Mouse (Mus musculus) midbrain, embryonic 16.5 days (tissue): ENCODE data around the gene Ctnnd2. TPM values are rescaled to one million over a fixed set of nuclear protein-coding genes. Genes with fewer than 3 reads are reported as not detected.

ENCODE experiments used
- ATAC-seq: fragments of 200-750 bp; cut with Nextera tagmentation; 2 replicates; pipeline ENCODE4 v1.8.0; 2017; ENCODE audit warnings: moderate TSS enrichment
- H3K27ac ChIP-seq: fragments of 300-500 bp; sonication (generic); 2 replicates; pipeline ENCODE4 v1.5.1; 2014; ENCODE audit warnings: mild to moderate bottlenecking, low read length, mixed read lengths
- H3K27me3 ChIP-seq: fragments of 300-500 bp; sonication (generic); 2 replicates; pipeline ENCODE4 v1.6.1; 2014; ENCODE audit warnings: low read depth, low read length, mixed read lengths; ENCODE audit not compliant: control insufficient read depth, insufficient read depth
- H3K36me3 ChIP-seq: fragments of 300-500 bp; sonication (generic); 2 replicates; pipeline ENCODE4 v1.6.1; 2014; ENCODE audit warnings: mild to moderate bottlenecking, low read length, moderate library complexity, mixed read lengths; ENCODE audit not compliant: control insufficient read depth, insufficient read depth
- H3K4me1 ChIP-seq: fragments of 300-500 bp; sonication (generic); 2 replicates; pipeline ENCODE4 v1.6.1; 2014; ENCODE audit warnings: mild to moderate bottlenecking, low read length, mixed read lengths; ENCODE audit not compliant: control insufficient read depth, insufficient read depth
- H3K4me2 ChIP-seq: fragments of 300-500 bp; sonication (generic); 2 replicates; pipeline ENCODE4 v1.6.1; 2014; ENCODE audit warnings: mild to moderate bottlenecking, low read length, mixed read lengths
- H3K4me3 ChIP-seq: fragments of 300-500 bp; sonication (generic); 2 replicates; pipeline ENCODE4 v1.5.1; 2014; ENCODE audit warnings: low read depth, mild to moderate bottlenecking, low read length, moderate library complexity, mixed read lengths
- H3K9ac ChIP-seq: fragments of 300-500 bp; sonication (generic); 2 replicates; pipeline ENCODE4 v1.6.1; 2014; ENCODE audit warnings: low read depth, low read length, mixed read lengths
- H3K9me3 ChIP-seq: fragments of 300-500 bp; sonication (generic); replicated peaks from 2 replicates; pipeline ENCODE4 v1.6.1; 2014; ENCODE audit warnings: mild to moderate bottlenecking, low read length, mixed read lengths; ENCODE audit not compliant: control insufficient read depth, poor library complexity, severe bottlenecking
- WGBS: fragments of 180-500 bp; shearing (Covaris S2); extraction: QIAGEN DNeasy Blood & Tissue Kit; methylation state at CpG from one replicate; pipeline ENCODE4 v1.1.7; 2014; 5-methylcytosine and 5-hydroxymethylcytosine counted together
- polyA plus RNA-seq: library from polyadenylated mRNA; unstranded; fragments of >200 nt; fragmentation: Nextera tagmentation; extraction: Ambion mirVana; gene quantifications from 2 replicates; pipeline ENCODE4 v1.2.1, GENCODE M21; 2015

Ctnnd2 gene
- polyA plus RNA-seq, 1 experiment from 2014 or later: 62.8 TPM

DNA sequence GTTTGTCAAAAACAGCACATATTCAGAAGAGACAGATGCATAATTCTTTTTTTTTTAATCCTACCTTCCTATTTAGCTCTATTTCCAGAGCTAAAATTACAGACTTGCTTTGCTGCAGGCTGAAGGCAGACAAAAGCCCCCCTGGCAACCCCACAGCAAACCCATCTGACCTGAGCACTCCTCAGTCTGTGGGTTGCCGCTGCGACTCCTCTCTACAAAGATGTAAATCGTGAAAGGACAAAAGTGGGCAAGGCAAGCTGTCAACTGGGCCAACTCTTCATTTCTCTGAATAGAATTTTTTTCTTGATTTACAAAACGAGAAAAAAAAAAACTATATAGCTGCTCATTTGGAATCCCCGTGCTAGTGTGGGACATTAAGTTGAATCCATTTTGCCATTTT is 879.1 kb downstream of the Ctnnd2 start:
- no peaks in the 10 kb centered on the region for H3K9me3 ChIP-seq
- H3K4me2 ChIP-seq: no peak overlapping the region
- no peaks in the 10 kb centered on the region for H3K27me3 ChIP-seq
- no peaks in the 10 kb centered on the region for H3K4me1 ChIP-seq
- WGBS: 62% methylated on average over 5 of the region's 5 CpGs
- no peaks in the 10 kb centered on the region for H3K36me3 ChIP-seq
- H3K9ac ChIP-seq: no peak overlapping the region
- no peak overlapping the region for H3K27ac ChIP-seq
- no peak overlapping the region for H3K4me3 ChIP-seq
- no peak for ATAC-seq

GRCm38 (mm10) chr15:31056145-31056544 is 883.8 kb downstream of the Ctnnd2 start:
- no peaks in the 10 kb centered on the region for H3K9me3 ChIP-seq
- no peak for ATAC-seq
- H3K9ac ChIP-seq: no peak overlapping the region
- no peak overlapping the region for H3K27ac ChIP-seq
- no peaks in the 10 kb centered on the region for H3K27me3 ChIP-seq
- no peaks in the 10 kb centered on the region for H3K36me3 ChIP-seq
- H3K4me1 ChIP-seq: no peaks in the 10 kb centered on the region
- H3K4me2 ChIP-seq: no peak overlapping the region
- WGBS: 68% methylated on average over 3 of the region's 3 CpGs
- no peak overlapping the region for H3K4me3 ChIP-seq

GRCm38 (mm10) chr15:31058315-31058714 is 885.9 kb downstream of the Ctnnd2 start:
- Histone ChIP-seq H3K4me2 (no peak overlapping the region), H3K27me3 (no peaks in the 10 kb centered on the region), H3K4me3 (no peak overlapping the region), H3K27ac (no peak overlapping the region), H3K4me1 (no peaks in the 10 kb centered on the region), H3K9me3 (no peaks in the 10 kb centered on the region), H3K9ac (no peak overlapping the region), H3K36me3 (no peaks in the 10 kb centered on the region)
- ATAC-seq: no peak
- WGBS: 87% methylated on average over 6 of the region's 6 CpGs

- Histone ChIP-seq H3K36me3 (no peaks in the 10 kb centered on the region), H3K4me2 (no peak overlapping the region), H3K4me3 (no peak overlapping the region), H3K9ac (no peak overlapping the region), H3K9me3 (no peaks in the 10 kb centered on the region), H3K27ac (no peak overlapping the region), H3K27me3 (no peaks in the 10 kb centered on the region), H3K4me1 (no peaks in the 10 kb centered on the region)
- WGBS: 67% methylated on average over 3 of the region's 3 CpGs
- no peak for ATAC-seq
These were observed 891.3 kb downstream of the Ctnnd2 start for GRCm38 (mm10) chr15:31063734-31064133.

DNA sequence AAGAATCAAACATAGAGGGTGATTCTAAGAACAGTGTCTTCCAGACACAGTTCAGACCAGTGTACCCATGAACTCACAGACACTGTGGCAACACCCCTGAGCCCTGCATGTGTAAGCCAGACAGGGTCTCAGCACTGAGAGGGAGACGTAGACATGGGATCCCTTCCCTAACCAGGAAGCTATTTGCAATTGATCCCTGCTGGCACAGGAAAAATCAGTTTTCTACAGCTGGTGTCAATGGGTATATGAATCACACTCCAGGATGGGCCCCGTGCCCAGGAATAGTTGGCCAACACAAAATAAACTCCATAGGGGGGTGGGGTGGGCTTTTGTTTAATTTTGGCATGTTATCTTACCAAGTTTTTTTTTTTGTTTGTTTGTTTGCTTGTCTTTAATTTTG is 895.7 kb downstream of the Ctnnd2 start:
- Histone ChIP-seq H3K4me1 (no peaks in the 10 kb centered on the region), H3K27me3 (no peaks in the 10 kb centered on the region), H3K9ac (no peak overlapping the region), H3K36me3 (no peaks in the 10 kb centered on the region), H3K4me3 (no peak overlapping the region), H3K9me3 (no peaks in the 10 kb centered on the region), H3K4me2 (no peak overlapping the region), H3K27ac (no peak overlapping the region)
- WGBS: 69% methylated on average over 2 of the region's 2 CpGs
- ATAC-seq: no peak

DNA sequence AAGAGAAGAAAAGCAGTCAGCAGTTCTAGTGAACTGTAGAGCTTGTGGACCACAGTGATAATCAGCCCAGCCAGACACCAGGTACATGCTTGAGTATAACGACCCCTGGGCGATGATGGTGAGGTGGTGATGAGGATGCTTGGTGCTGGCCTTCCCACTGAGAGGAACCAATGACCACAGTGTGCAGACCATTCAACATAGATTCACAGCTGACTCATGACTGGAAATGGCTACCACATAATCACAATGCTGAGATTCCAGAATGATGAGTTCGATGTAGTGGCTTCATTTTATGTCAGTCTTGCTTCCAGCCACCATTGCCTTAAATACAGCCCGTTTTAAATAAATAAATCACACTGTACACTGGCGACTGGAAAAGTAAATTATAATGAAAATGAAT is 897.9 kb downstream of the Ctnnd2 start:
- Histone ChIP-seq H3K4me3 (no peak overlapping the region), H3K27me3 (no peaks in the 10 kb centered on the region), H3K36me3 (no peaks in the 10 kb centered on the region), H3K27ac (no peak overlapping the region), H3K4me1 (no peaks in the 10 kb centered on the region), H3K9ac (no peak overlapping the region), H3K9me3 (no peaks in the 10 kb centered on the region), H3K4me2 (no peak overlapping the region)
- WGBS: 89% methylated on average over 5 of the region's 5 CpGs
- ATAC-seq: no peak
